Mouse (Mus musculus): ENCODE data around the gene Vsx2.

DNA sequence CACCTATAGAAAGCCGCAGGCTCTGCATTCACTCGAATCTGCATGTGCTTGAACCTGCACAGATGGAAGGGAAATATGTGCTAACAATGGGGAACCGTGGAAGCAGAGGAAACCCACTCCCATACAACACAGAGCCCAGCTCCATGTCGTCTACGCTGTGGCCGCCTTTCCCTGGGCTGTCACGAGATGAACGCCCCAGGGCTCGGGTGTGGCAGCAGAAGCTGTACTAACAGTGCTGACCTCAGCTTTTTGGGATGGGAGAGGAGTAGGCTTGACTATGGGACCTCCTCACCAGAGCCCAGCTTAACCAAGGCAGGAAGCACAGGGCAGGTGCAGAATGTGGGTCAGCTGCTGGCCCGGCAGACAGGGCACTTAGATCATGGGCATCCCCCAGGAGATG lies 42.2 kb downstream of the Vsx2 start:
- TF ChIP-seq POLR2A (IDR thresholded peaks at IDR 0.05; ENCODE audit: borderline replicate concordance, control insufficient read depth, low read depth, low read length) (no peak), CTCF (IDR thresholded peaks at IDR 0.05; ENCODE audit: control insufficient read depth, insufficient read depth, low read length) (no peak)
